Mouse (Mus musculus) thymus, postnatal 14 days (tissue): ENCODE measurements around the gene Rbpms2.

Experiments used
- DNase-seq: peaks from one replicate; pipeline ENCODE4 v3.0.0; 2021

The Rbpms2 gene

DNA sequence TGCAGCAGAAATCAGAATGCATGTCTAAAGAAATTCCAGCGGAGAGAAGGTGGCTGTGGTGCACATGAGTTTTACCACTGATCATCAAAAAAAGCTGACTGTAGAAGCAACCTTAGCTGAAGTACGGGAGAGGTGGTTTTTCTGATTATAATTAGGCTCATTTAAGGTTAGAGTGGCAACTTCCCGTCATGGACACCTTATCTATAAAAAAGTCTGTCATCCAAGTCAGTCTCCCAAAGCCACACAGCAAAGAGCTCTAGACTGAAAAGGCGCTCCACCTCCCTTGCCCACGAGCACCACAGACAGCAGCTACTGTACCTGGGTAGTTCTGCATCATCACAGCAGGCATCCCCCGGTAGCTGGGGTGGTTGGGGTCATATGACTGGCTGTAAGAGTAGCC lies 71.1 kb downstream of the Rbpms2 start:
- DNase-seq: no peak

DNA sequence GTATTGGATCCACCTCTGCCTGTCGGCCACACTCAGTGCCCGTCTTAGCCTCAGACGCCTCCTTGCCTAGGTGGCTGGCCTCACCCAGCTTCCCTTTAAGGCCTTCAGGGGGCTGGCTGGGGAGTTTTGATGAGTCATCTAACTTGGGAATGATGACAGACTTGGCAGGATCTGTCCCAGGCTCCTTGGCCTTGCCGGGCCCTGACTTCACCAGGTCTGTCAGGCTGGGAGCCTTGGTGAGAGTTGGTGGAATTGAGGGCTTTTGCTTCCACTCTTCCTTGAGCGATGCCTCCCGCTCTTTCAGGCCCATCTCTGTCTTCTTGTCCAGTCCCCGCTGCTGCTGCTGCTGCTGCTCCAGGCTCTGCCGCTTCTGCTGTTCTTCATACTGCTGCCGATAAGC lies 72.8 kb downstream of the Rbpms2 start:
- DNase-seq: no peak

GRCm38 (mm10) chr9:65703241-65703640 lies 73.8 kb downstream of the Rbpms2 start:
- DNase-seq: no peak

DNA sequence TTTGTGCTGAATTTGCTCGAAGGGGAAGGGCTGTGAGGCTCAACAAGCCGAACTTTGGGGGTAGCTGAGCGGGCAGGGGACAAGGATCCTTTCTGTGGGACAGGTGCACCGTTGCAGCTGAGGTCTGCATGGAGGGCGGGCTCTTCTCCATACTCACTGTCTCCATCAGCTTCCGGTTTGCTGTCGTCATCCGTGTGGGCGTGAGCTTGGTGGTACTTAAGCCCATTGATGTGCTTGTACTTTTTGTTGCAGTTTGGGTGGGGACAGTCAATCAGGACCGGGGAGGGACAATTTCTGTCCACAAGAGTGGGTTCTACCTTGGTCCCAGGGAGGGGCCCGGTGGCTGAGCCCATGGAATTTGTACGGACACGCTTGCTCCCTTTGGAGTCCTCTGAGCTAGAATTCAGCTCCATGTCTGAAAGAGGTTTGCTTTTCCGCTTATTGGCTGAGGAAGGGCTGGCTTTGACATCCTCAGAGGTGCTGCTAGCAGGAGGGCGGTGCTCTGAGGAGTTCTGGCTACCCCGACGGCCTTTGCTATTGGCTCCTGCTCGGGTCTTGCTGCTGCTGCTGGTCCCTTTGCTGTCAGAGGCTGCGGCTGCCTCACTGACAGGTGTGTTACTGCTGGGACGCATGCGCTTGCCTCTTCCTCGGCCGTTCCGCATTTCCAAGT lies 74.6 kb downstream of the Rbpms2 start:
- no peak for DNase-seq
